Comparison of ENCODE assay signal across 25 mouse cellular contexts in the genomic region with DNA sequence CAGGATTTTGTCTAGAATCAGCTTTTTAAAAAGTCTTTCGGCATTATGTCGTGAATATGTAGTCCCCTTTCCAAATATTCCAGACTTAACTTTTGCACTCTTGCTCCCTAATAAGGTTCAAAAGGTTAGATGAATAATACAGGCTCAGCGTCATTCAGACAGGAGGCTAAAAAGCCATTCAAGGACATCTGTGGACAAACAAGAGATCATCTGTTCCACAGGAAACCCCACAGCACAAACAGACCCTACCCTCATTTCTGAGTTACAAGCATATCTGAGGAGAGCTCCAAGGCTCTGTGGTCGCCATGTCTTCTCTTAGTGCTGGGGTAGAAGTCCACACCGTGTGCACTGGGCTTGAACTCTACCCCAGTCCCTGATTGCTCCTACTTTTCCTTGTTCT.
"Had no signal": no experiment of that assay in that cellular context is flagged by ENCODE, and none has a peak within 500 bp of the region (broad histone marks: within the 10 kb centered on the region; RNA-seq: fewer than 3 reads in every experiment).

No protein-coding gene starts in this region.

- H3K27me3 ChIP-seq: heart, embryonic 12.5 days; hindbrain, embryonic 12.5 days; intestine, embryonic 15.5 days; kidney, embryonic 15.5 days; limb, embryonic 12.5 days; liver, embryonic 13.5 days; liver, embryonic 15.5 days had no signal

- H3K27ac ChIP-seq: gastrocnemius, adult 2 months; heart, adult 2 months; heart, embryonic 10.5 days; hindbrain, embryonic 10.5 days; hindbrain, embryonic 12.5 days; hindbrain, embryonic 14.5 days; intestine, embryonic 15.5 days; kidney, embryonic 15.5 days; kidney, postnatal 0 days; layer of hippocampus, adult 2 months; left cerebral cortex, adult 2 months; limb, embryonic 10.5 days; limb, embryonic 12.5 days; liver, embryonic 13.5 days; liver, embryonic 15.5 days had no signal

- H3K4me1 ChIP-seq: hindbrain, embryonic 10.5 days; hindbrain, embryonic 12.5 days; intestine, embryonic 15.5 days; kidney, embryonic 15.5 days; limb, embryonic 10.5 days; limb, embryonic 12.5 days; liver, embryonic 13.5 days; liver, embryonic 15.5 days had no signal

- DNase-seq: gastrocnemius, adult 2 months; gastrocnemius, postnatal 10 days; gastrocnemius, postnatal 25 days; heart, adult 2 months; heart, postnatal 10 days; heart, postnatal 4 days; kidney, adult 18-20 months; kidney, adult 9 months; kidney, postnatal 14 days; kidney, postnatal 4 days; liver; liver, embryonic 13.5 days had no signal

- H3K4me3 ChIP-seq: gastrocnemius, adult 2 months; heart, adult 2 months; heart, embryonic 10.5 days; heart, embryonic 12.5 days; hindbrain, embryonic 10.5 days; hindbrain, embryonic 12.5 days; intestine, embryonic 15.5 days; kidney, embryonic 15.5 days; layer of hippocampus, adult 2 months; left cerebral cortex, adult 2 months; limb, embryonic 10.5 days; limb, embryonic 12.5 days; liver, embryonic 13.5 days; liver, embryonic 15.5 days had no signal
